Mouse (Mus musculus) hindbrain, embryonic 14.5 days (tissue): Measurements from ENCODE around the gene Maneal. TPM values are rescaled to one million over a fixed set of nuclear protein-coding genes. Genes with fewer than 3 reads are reported as not detected.

Experiments used
- ATAC-seq: fragments of 200-750 bp; cut with Nextera tagmentation; 2 replicates; pipeline ENCODE4 v1.8.0; 2017; ENCODE audit warnings: moderate number of reproducible peaks, mild to moderate bottlenecking, moderate TSS enrichment, moderate library complexity; ENCODE audit not compliant: low FRiP score
- DNase-seq: peaks from one replicate; pipeline ENCODE4 v3.0.0-alpha.2; 2015; ENCODE audit warnings: low spot score
- H3K27ac ChIP-seq: fragments of 300-500 bp; sonication (generic); 2 replicates; pipeline ENCODE4 v1.5.1; 2014; ENCODE audit warnings: mild to moderate bottlenecking, moderate library complexity
- H3K27me3 ChIP-seq: fragments of 300-500 bp; sonication (generic); 2 replicates; pipeline ENCODE4 v1.6.1; 2014; ENCODE audit warnings: mild to moderate bottlenecking, low read length, mixed read lengths; ENCODE audit not compliant: control insufficient read depth, insufficient read depth
- H3K36me3 ChIP-seq: fragments of 300-500 bp; sonication (generic); replicated peaks from 2 replicates; pipeline ENCODE4 v1.6.1; 2014; ENCODE audit not compliant: control insufficient read depth, insufficient read depth
- H3K4me1 ChIP-seq: fragments of 300-500 bp; sonication (generic); replicated peaks from 2 replicates; pipeline ENCODE4 v1.6.1; 2014; ENCODE audit warnings: antibody characterized with exemption, low read length, mixed read lengths; ENCODE audit not compliant: control insufficient read depth, insufficient read depth
- H3K4me2 ChIP-seq: fragments of 300-500 bp; sonication (generic); replicated peaks from 2 replicates; pipeline ENCODE4 v1.6.1; 2014; ENCODE audit warnings: mild to moderate bottlenecking, moderate library complexity
- H3K4me3 ChIP-seq: fragments of 300-500 bp; sonication (generic); replicated peaks from 2 replicates; pipeline ENCODE4 v1.5.1; 2014; ENCODE audit warnings: mild to moderate bottlenecking, low read length
- H3K9ac ChIP-seq: fragments of 300-500 bp; sonication (generic); 2 replicates; pipeline ENCODE4 v1.6.1; 2014
- H3K9me3 ChIP-seq: fragments of 300-500 bp; sonication (generic); 2 replicates; pipeline ENCODE4 v1.6.1; 2016; ENCODE audit warnings: low read length; ENCODE audit not compliant: control insufficient read depth
- WGBS: fragments of 180-500 bp; shearing (Covaris S2); extraction: QIAGEN DNeasy Blood & Tissue Kit; methylation state at CpG from one replicate; pipeline ENCODE4 v1.1.7; 2014; 5-methylcytosine and 5-hydroxymethylcytosine counted together
- polyA plus RNA-seq: library from polyadenylated mRNA; unstranded; fragments of >200 nt; fragmentation: Nextera tagmentation; extraction: Ambion mirVana; gene quantifications from 2 replicates; pipeline ENCODE4 v1.2.1, GENCODE M21; 2014

Maneal gene
- polyA plus RNA-seq, 1 experiment from 2014 or later: 16.9 TPM

- no peak for ATAC-seq
These were observed 28.0 kb upstream of the Maneal start for GRCm38 (mm10) chr4:124889935-124890334.

GRCm38 (mm10) chr4:124888702-124889101, 26.7 kb upstream of the Maneal start:
- WGBS: 56% methylated on average over 7 of the region's 7 CpGs
- H3K4me2 ChIP-seq: no peak overlapping the region
- no peaks in the 10 kb centered on the region for H3K9me3 ChIP-seq
- no peak for ATAC-seq
- H3K4me1 ChIP-seq: peaks cover 2% of the 10 kb centered on the region; the same call in 1 of the 2 replicates
- no peak overlapping the region for H3K4me3 ChIP-seq
- peaks cover 25% of the 10 kb centered on the region for H3K27me3 ChIP-seq
- DNase-seq: no peak
- H3K27ac ChIP-seq: no peak overlapping the region
- H3K9ac ChIP-seq: no peak overlapping the region
- no peaks in the 10 kb centered on the region for H3K36me3 ChIP-seq

More at GRCm38 (mm10) chr4:124889935-124890334, 28.0 kb upstream of the Maneal start:
- no peaks in the 10 kb centered on the region for H3K9me3 ChIP-seq
- no peak overlapping the region for H3K9ac ChIP-seq
- WGBS: 84% methylated on average over 2 of the region's 2 CpGs
- H3K27me3 ChIP-seq: peaks cover 30% of the 10 kb centered on the region
- no peak for DNase-seq
- H3K36me3 ChIP-seq: no peaks in the 10 kb centered on the region
- no peak overlapping the region for H3K27ac ChIP-seq
- H3K4me1 ChIP-seq: peaks cover 14% of the 10 kb centered on the region
- H3K4me2 ChIP-seq: no peak overlapping the region
- H3K4me3 ChIP-seq: no peak overlapping the region

GRCm38 (mm10) chr4:124882151-124882729, 20.3 kb upstream of the Maneal start:
- peak overlapping the region; percentile 51 for H3K4me3 ChIP-seq
- peak overlapping the region; percentile 79 for H3K27ac ChIP-seq
- H3K4me2 ChIP-seq: peak overlapping the region; percentile 67
- H3K9ac ChIP-seq: peak overlapping the region; percentile 60
- H3K4me1 ChIP-seq: peaks cover 14% of the 10 kb centered on the region; the same call in 1 of the 2 replicates
- WGBS: under 1% methylated on average over 37 of the region's 37 CpGs
- H3K27me3 ChIP-seq: peaks cover 17% of the 10 kb centered on the region
- H3K36me3 ChIP-seq: no peaks in the 10 kb centered on the region
- ATAC-seq (peak; percentile 6; the same call in 1 of the 2 replicates), DNase-seq (no peak)
- H3K9me3 ChIP-seq: no peaks in the 10 kb centered on the region

GRCm38 (mm10) chr4:124881341-124881908, 19.5 kb upstream of the Maneal start:
- DNase-seq (peak; percentile 84), ATAC-seq (peak; percentile 96)
- peak overlapping the region; percentile 79 for H3K27ac ChIP-seq
- H3K27me3 ChIP-seq: peaks cover 17% of the 10 kb centered on the region
- H3K4me2 ChIP-seq: peak overlapping the region; percentile 67
- peaks cover 14% of the 10 kb centered on the region; the same call in 1 of the 2 replicates for H3K4me1 ChIP-seq
- H3K36me3 ChIP-seq: no peaks in the 10 kb centered on the region
- peak overlapping the region; percentile 60 for H3K9ac ChIP-seq
- no peaks in the 10 kb centered on the region for H3K9me3 ChIP-seq
- H3K4me3 ChIP-seq: peak overlapping the region; percentile 51
- under 1% methylated on average over 37 of the region's 37 CpGs for WGBS

GRCm38 (mm10) chr4:124880599-124880998, 18.6 kb upstream of the Maneal start, which contains the start of gene Epha10:
Epha10 (plus strand) TSS chr4:124880899.
- ATAC-seq: no peak
- H3K4me1 ChIP-seq: peaks cover 14% of the 10 kb centered on the region; the same call in 1 of the 2 replicates
- peaks cover 14% of the 10 kb centered on the region for H3K27me3 ChIP-seq
- peak within 1 kb of the TSS; percentile 60 for H3K9ac ChIP-seq
- peak within 1 kb of the TSS; percentile 51 for H3K4me3 ChIP-seq
- no peaks in the 10 kb centered on the region for H3K36me3 ChIP-seq
- H3K9me3 ChIP-seq: no peaks in the 10 kb centered on the region
- H3K4me2 ChIP-seq: peak within 1 kb of the TSS; percentile 67
- peak within 1 kb of the TSS; percentile 79 for H3K27ac ChIP-seq
- no peak for DNase-seq
- 2% methylated on average over 11 of the region's 11 CpGs for WGBS

- Histone ChIP-seq H3K4me3 (no peak overlapping the region), H3K27ac (no peak overlapping the region), H3K9me3 (no peaks in the 10 kb centered on the region), H3K9ac (no peak overlapping the region), H3K36me3 (no peaks in the 10 kb centered on the region), H3K4me2 (no peak overlapping the region), H3K4me1 (no peaks in the 10 kb centered on the region), H3K27me3 (no peaks in the 10 kb centered on the region)
- ATAC-seq (no peak), DNase-seq (no peak)
- 96% methylated on average over 1 of the region's 1 CpGs for whole genome bisulfite sequencing
These were observed 10.7 kb upstream of the Maneal start for GRCm38 (mm10) chr4:124872719-124873118.

GRCm38 (mm10) chr4:124860446-124860845, 1.5 kb downstream of the Maneal start:
- H3K27ac ChIP-seq: no peak overlapping the region
- H3K4me1 ChIP-seq: peaks cover 20% of the 10 kb centered on the region
- no peaks in the 10 kb centered on the region for H3K9me3 ChIP-seq
- peak overlapping the region; percentile 74 for H3K4me3 ChIP-seq
- peak overlapping the region; percentile 74 for H3K4me2 ChIP-seq
- DNase-seq (peak; percentile 59), ATAC-seq (no peak)
- H3K36me3 ChIP-seq: peaks cover 47% of the 10 kb centered on the region
- no peaks in the 10 kb centered on the region for H3K27me3 ChIP-seq
- 19% methylated on average over 7 of the region's 7 CpGs for WGBS
- H3K9ac ChIP-seq: peak overlapping the region; percentile 90

- Histone ChIP-seq H3K27me3 (no peaks in the 10 kb centered on the region), H3K9me3 (no peaks in the 10 kb centered on the region), H3K4me1 (peaks cover 20% of the 10 kb centered on the region), H3K27ac (no peak overlapping the region), H3K4me2 (no peak overlapping the region), H3K9ac (no peak overlapping the region), H3K4me3 (no peak overlapping the region), H3K36me3 (peaks cover 65% of the 10 kb centered on the region)
- 85% methylated on average over 5 of the region's 5 CpGs for WGBS
- ATAC-seq (no peak), DNase-seq (no peak)
These were observed 3.6 kb downstream of the Maneal start for GRCm38 (mm10) chr4:124858370-124858769.

GRCm38 (mm10) chr4:124856294-124856693, 5.7 kb downstream of the Maneal start:
- ATAC-seq: no peak

More at GRCm38 (mm10) chr4:124856294-124856693, 5.7 kb downstream of the Maneal start:
- peaks cover 82% of the 10 kb centered on the region for H3K36me3 ChIP-seq
- H3K27ac ChIP-seq: no peak overlapping the region
- 92% methylated on average over 8 of the region's 8 CpGs for WGBS
- H3K4me2 ChIP-seq: no peak overlapping the region
- no peak overlapping the region for H3K9ac ChIP-seq
- no peak overlapping the region for H3K4me3 ChIP-seq
- no peaks in the 10 kb centered on the region for H3K9me3 ChIP-seq
- peaks cover 22% of the 10 kb centered on the region for H3K4me1 ChIP-seq
- no peak for DNase-seq
- H3K27me3 ChIP-seq: no peaks in the 10 kb centered on the region
